Mouse (Mus musculus) liver, adult 2 months (tissue): ENCODE data around the gene Scarf2. TPM values are rescaled to one million over a fixed set of nuclear protein-coding genes. Genes with fewer than 3 reads are reported as not detected.

Source experiments
- DNase-seq: peaks from one replicate; pipeline ENCODE4 v3.0.0-alpha.2; 2011; ENCODE audit warnings: low read depth, low spot score; ENCODE audit errors: extremely low read depth
- H3K27ac ChIP-seq: fragments of 200-500 bp; replicated peaks from 2 replicates; pipeline ENCODE4 v1.5.1; 2012; ENCODE audit warnings: low read depth, mild to moderate bottlenecking, control low read depth, inconsistent platforms, low read length; ENCODE audit not compliant: insufficient read depth
- H3K27me3 ChIP-seq: fragments of 200-500 bp; 2 replicates; pipeline ENCODE4 v1.6.1; 2012; ENCODE audit warnings: mild to moderate bottlenecking, moderate library complexity, low read length, inconsistent platforms; ENCODE audit not compliant: control insufficient read depth, insufficient read depth
- H3K36me3 ChIP-seq: fragments of 200-500 bp; 2 replicates; pipeline ENCODE4 v1.6.1; 2012; ENCODE audit warnings: low read length, inconsistent platforms; ENCODE audit not compliant: control insufficient read depth, insufficient read depth
- H3K4me1 ChIP-seq: fragments of 200-500 bp; 2 replicates; pipeline ENCODE4 v1.6.1; 2011; ENCODE audit warnings: low read length; ENCODE audit not compliant: control insufficient read depth, insufficient read depth
- H3K4me3 ChIP-seq: fragments of 200-500 bp; 2 replicates; pipeline ENCODE4 v1.5.1; 2011; ENCODE audit warnings: low read depth, mild to moderate bottlenecking, control low read depth, low read length, moderate library complexity; ENCODE audit not compliant: insufficient read depth
- H3K79me2 ChIP-seq: fragments of 200-500 bp; 2 replicates; pipeline ENCODE4 v1.6.1; 2012; ENCODE audit warnings: inconsistent platforms, mild to moderate bottlenecking, low read length, moderate library complexity; ENCODE audit not compliant: control insufficient read depth, insufficient read depth
- H3K9ac ChIP-seq: fragments of 200-500 bp; 2 replicates; pipeline ENCODE4 v1.6.1; 2012; ENCODE audit warnings: low read depth, mild to moderate bottlenecking, control low read depth, inconsistent platforms, low read length
- CTCF ChIP-seq: fragments of 200-500 bp; IDR thresholded peaks from 2 replicates; pipeline ENCODE4 v1.5.1; 2011; ENCODE audit warnings: low read depth, low read length, control low read depth
- POLR2A ChIP-seq: fragments of 200-500 bp; IDR thresholded peaks from 2 replicates; pipeline ENCODE4 v1.6.1; 2011; ENCODE audit warnings: low read length, control low read depth; ENCODE audit not compliant: insufficient read depth; ENCODE audit errors: extremely low read depth
- WGBS: fragments of 180-500 bp; shearing (Covaris S2); methylation state at CpG from one replicate; pipeline ENCODE4 v1.1.7; 2018; 5-methylcytosine and 5-hydroxymethylcytosine counted together
- polyA plus RNA-seq: library from polyadenylated mRNA; depleted of rRNA; stranded (reverse); fragments of >200 nt; gene quantifications from 2 replicates; pipeline ENCODE4 v1.2.3, GENCODE M21; 2012
- total RNA-seq: library from RNA; depleted of rRNA; stranded (reverse); fragments of >200 nt; gene quantifications from 2 replicates; pipeline ENCODE4 v1.2.3, GENCODE M21; 2014

Gene Scarf2
- total and polyA plus RNA-seq, 2 experiments = 1.8 to 7.7 TPM

DNA sequence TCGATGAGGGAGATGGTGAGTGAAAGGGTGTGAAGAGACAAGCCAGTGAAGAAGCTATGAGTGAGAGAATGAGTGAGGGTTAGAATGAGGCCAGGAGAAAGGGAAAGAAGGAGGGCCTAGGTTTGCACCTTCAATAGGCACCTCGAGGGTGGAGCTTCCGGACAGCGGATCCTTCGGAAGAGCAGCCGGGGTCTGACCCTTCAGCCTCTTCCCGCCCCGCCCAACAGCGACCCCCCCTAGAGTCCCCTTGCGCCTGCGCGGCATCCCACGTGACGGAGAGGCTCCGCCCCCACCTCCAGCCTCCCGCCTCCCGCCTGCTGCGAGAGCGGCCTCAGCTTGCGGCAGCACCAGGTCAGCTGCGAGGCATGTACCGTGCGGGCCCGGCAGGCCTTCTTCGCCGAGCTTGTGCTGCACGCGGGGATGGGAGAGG is 37.7 kb upstream of the Scarf2 start, which contains the start of gene Klhl22:
Gene Klhl22 (plus strand): TSS at position 275 of the 430 bp plus-strand sequence.
- Histone ChIP-seq H3K4me1 (peaks cover 5% of the 10 kb centered on the region), H3K4me3 (peak within 1 kb of the TSS; percentile 75), H3K79me2 (peaks cover 8% of the 10 kb centered on the region; the same call in 1 of the 2 replicates), H3K36me3 (no peaks in the 10 kb centered on the region), H3K27ac (peak within 1 kb of the TSS; percentile 13; the same call in 1 of the 2 replicates), H3K9ac (peak within 1 kb of the TSS; percentile 89), H3K27me3 (no peaks in the 10 kb centered on the region)
- under 1% methylated on average over 28 of the region's 28 CpGs for WGBS
- TF ChIP-seq CTCF = no peak
- peak; percentile 73 for TF ChIP-seq POLR2A
- peak; percentile 62 for DNase-seq

DNA sequence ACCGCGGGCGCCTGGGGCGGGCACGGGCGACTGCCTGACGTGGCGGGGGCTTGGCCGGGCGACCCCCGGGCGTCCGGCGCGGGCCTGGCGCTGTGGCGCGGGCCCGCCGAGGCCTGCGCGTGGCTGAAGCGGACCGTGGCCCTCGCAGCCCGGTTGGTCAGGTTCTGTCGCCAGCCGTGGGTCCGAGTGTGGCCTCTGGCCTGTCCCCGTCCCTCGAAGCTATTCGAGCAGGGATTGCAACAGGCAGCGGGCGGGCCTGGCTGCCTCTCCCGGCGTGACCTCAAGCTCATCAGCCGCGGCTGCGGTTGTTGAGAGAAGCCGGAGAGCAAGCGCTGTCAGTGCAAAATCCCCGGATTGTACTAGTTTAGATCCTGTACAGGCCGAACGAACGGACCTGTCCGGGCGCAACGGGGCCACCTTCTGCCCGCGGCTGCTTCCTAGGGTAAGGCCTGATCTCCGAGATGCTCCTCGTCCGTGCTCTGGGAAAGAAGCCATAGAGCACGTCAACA is 37.2 kb upstream of the Scarf2 start:
- TF ChIP-seq CTCF (no peak), POLR2A (no peak)
- DNase-seq = peak; percentile 51
- no peaks in the 10 kb centered on the region for H3K27me3 ChIP-seq
- peak overlapping the region; percentile 89 for H3K9ac ChIP-seq
- peak overlapping the region; percentile 75 for H3K4me3 ChIP-seq
- H3K27ac ChIP-seq = peak overlapping the region; percentile 13; the same call in 1 of the 2 replicates
- peaks cover 5% of the 10 kb centered on the region for H3K4me1 ChIP-seq
- H3K79me2 ChIP-seq = peaks cover 8% of the 10 kb centered on the region; the same call in 1 of the 2 replicates
- 2% methylated on average over 54 of the region's 54 CpGs for WGBS
- H3K36me3 ChIP-seq = no peaks in the 10 kb centered on the region

DNA sequence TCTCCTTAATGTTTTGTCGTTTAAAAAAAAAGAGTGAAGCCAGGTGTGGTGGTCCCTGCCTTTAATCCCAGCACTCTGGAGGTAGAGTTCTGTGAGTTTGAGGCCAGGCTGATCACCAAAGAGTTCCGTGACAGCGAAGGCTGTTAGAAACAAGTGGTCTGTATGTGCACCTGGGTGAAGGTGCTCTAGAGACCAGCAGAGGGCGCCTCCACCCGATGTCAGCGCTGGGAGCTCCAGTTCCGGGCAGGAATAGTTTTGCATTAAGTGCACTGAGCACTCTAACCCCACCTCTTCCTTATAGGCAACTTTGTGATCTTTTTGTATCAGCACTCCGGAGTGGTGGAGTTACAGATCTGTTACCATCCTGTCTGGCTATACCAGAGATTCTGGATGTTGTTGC is 36.4 kb upstream of the Scarf2 start:
- TF ChIP-seq POLR2A = no peak
- TF ChIP-seq CTCF = peak; percentile 78
- H3K4me3 ChIP-seq = no peak overlapping the region
- H3K9ac ChIP-seq = no peak overlapping the region
- DNase-seq = peak; percentile 26
- no peaks in the 10 kb centered on the region for H3K27me3 ChIP-seq
- H3K79me2 ChIP-seq = peaks cover 8% of the 10 kb centered on the region; the same call in 1 of the 2 replicates
- H3K36me3 ChIP-seq = peaks cover 2% of the 10 kb centered on the region; the same call in 1 of the 2 replicates
- WGBS = 48% methylated on average over 8 of the region's 8 CpGs
- H3K4me1 ChIP-seq = peaks cover 5% of the 10 kb centered on the region
- no peak overlapping the region for H3K27ac ChIP-seq

- no peak overlapping the region for H3K27ac ChIP-seq
- 71% methylated on average over 1 of the region's 1 CpGs for WGBS
- no peaks in the 10 kb centered on the region for H3K27me3 ChIP-seq
- no peak overlapping the region for H3K4me3 ChIP-seq
- H3K79me2 ChIP-seq = peaks cover 8% of the 10 kb centered on the region; the same call in 1 of the 2 replicates
- peaks cover 5% of the 10 kb centered on the region; the same call in 1 of the 2 replicates for H3K36me3 ChIP-seq
- no peak overlapping the region for H3K9ac ChIP-seq
- H3K4me1 ChIP-seq = peaks cover 5% of the 10 kb centered on the region
- DNase-seq = no peak
- TF ChIP-seq CTCF (no peak), POLR2A (no peak)
These were observed 36.0 kb upstream of the Scarf2 start for GRCm38 (mm10) chr16:17761074-17761473.

DNA sequence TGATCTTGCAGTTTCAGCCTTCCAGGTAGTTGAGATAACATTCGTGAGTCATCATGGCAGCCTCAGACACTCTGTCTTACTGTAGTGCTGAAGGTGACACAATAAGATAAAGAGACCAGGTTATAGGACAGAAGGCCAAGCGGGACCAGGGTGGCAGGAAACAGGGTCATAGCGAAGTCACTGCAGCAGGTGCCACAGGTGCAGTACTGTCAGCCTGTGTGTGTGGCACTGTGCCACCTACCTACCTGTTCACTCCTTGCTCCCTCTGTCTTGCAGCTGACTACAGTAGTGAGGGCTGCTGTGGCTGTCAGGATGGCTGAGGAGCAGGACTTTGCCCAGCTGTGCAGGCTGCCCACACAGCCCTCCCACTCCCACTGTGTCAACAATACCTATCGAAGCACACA is 33.0 kb upstream of the Scarf2 start:
- 63% methylated on average over 4 of the region's 4 CpGs for WGBS
- peaks cover 14% of the 10 kb centered on the region; the same call in 1 of the 2 replicates for H3K36me3 ChIP-seq
- H3K27me3 ChIP-seq = no peaks in the 10 kb centered on the region
- H3K27ac ChIP-seq = no peak overlapping the region
- H3K9ac ChIP-seq = no peak overlapping the region
- H3K79me2 ChIP-seq = peaks cover 8% of the 10 kb centered on the region; the same call in 1 of the 2 replicates
- TF ChIP-seq POLR2A = no peak
- TF ChIP-seq CTCF = no peak
- H3K4me1 ChIP-seq = peaks cover 4% of the 10 kb centered on the region
- no peak for DNase-seq
- no peak overlapping the region for H3K4me3 ChIP-seq

- 61% methylated on average over 7 of the region's 7 CpGs for WGBS
- no peak for TF ChIP-seq CTCF
- no peak for TF ChIP-seq POLR2A
- H3K79me2 ChIP-seq = no peaks in the 10 kb centered on the region
- H3K27ac ChIP-seq = no peak overlapping the region
- H3K9ac ChIP-seq = no peak overlapping the region
- no peaks in the 10 kb centered on the region for H3K27me3 ChIP-seq
- H3K36me3 ChIP-seq = peaks cover 21% of the 10 kb centered on the region; the same call in 1 of the 2 replicates
- H3K4me1 ChIP-seq = no peaks in the 10 kb centered on the region
- no peak overlapping the region for H3K4me3 ChIP-seq
- peak; percentile 32 for DNase-seq
These were observed 28.2 kb upstream of the Scarf2 start for GRCm38 (mm10) chr16:17768834-17769233.
